Mouse (Mus musculus): Measurements from ENCODE around the gene Oas1d. TPM values are rescaled to one million over a fixed set of nuclear protein-coding genes. Genes with fewer than 3 reads are reported as not detected.
"Not testable (repeated sequence)": the region's sequence is repeated elsewhere in the genome, so short reads cannot be mapped to it uniquely, and the experiment has no call there.

The Oas1d gene
- total RNA-seq, 2 experiments from 2014 or later, result not detected

DNA sequence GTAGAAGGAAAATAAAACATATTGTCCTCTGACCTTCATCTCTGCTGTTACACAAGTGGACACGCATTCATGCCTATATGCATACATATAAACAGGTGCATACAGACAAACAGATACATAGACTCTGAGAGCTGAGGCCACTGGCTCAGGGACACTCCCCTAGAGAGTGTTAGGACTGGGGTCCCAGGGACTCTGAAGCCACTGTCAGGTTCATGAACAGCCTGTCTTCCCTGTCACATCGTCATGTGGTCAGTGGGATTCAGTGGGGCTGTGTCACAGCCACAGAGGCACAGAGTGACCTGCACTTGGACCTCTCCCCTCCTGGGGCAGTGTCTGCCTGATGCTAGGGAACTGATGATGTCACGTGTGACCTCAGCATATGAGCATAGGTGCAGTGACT is 6.0 kb downstream of the Oas1d start:
- Histone ChIP-seq H3K27ac (no peak overlapping the region), H3K4me3 (no peak overlapping the region)
- TF ChIP-seq CTCF (conservative IDR thresholded peaks at IDR 0.05), result no peak
- DNase-seq (ENCODE audit: low spot score in 2 of 2), result no peak

DNA sequence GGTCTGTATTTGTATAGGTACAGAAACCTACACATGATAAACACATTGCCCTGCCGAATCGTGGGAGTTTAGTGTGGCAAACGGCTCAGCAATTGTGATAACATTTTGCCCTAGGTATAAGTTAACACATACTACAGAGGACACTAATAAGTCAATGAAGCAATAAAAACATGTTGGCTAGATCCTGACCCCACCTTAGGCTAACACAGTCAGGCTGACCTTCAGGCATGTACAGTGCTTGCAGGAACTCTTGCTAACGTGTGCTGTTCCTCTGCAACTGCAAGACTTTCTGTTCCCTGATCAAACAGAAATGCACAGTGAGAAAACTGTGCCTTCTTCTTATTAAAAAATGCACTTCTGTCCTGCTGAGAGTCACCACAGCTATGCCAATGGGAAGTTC is 9.6 kb downstream of the Oas1d start:
- no peak for DNase-seq (ENCODE audit: low spot score in 2 of 2)
- no peak overlapping the region for H3K4me3 ChIP-seq
- H3K27ac ChIP-seq, result no peak overlapping the region
- TF ChIP-seq CTCF (conservative IDR thresholded peaks at IDR 0.05), result no peak

DNA sequence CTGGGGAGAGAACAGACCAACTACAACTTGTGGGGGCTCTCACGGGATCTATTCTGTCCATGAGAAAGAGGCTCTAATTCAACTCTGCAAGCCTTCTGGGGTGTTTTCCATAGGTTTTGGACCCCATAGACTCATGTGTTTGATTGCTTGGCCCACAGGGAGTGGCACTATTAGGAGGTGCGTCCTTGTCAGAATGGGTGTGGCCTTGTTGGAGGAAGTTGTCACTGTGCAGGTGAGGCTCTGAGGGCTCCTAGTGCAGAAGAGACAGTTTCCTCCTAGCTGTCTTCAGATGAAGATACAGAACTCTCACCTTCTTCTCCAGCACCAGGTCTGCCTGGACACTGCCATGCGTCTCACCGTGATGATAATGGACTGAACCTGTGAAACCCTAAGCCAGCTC is 10.2 kb downstream of the Oas1d start:
- not testable (repeated sequence) for DNase-seq (ENCODE audit: low spot score in 2 of 2); H3K27ac ChIP-seq; H3K4me3 ChIP-seq

DNA sequence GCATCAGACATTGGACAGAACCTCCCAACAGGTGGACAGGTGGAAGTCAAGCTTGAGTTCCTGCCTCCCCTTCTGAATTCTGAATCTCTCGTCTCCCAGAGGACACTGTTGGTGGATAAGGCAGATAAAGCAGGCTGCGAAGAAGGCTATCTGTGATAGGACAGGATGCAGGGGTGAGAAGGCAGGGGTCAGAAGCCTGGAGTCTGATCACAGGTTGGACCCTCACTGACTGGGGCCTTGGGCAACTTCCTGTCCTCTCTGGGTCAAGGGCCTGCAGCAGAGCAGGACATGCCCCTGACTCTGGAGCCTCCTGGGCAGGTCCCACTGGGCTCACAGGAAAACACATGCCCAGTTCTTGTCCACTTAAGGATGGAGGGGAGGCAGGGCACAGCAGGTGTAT is 12.0 kb downstream of the Oas1d start:
- H3K27ac ChIP-seq; H3K4me3 ChIP-seq; DNase-seq (ENCODE audit: low spot score in 2 of 2): not testable (repeated sequence)

DNA sequence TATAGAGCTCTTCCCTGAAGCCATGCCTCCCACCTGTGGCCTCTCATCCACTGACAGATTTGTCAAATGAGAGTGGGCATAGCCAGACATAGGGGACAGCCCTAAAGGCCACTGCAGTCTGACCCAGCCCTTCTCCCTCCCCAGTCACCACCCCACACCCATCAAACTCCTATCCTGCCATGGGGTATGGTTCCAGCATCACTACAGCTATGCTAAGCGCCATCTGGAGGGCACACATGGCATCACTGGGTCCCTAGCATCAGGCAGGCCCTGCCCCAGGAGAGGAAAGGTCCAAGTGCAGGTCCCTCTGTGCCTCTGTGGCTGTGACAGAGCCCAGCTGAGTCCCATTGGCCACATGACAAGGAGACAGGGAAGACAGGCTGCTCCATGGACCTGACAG is 12.7 kb downstream of the Oas1d start:
- no peak overlapping the region for H3K27ac ChIP-seq
- peak; percentile 72 for TF ChIP-seq CTCF (conservative IDR thresholded peaks at IDR 0.05)
- no peak for DNase-seq (ENCODE audit: low spot score in 2 of 2)
- H3K4me3 ChIP-seq, result no peak overlapping the region

DNA sequence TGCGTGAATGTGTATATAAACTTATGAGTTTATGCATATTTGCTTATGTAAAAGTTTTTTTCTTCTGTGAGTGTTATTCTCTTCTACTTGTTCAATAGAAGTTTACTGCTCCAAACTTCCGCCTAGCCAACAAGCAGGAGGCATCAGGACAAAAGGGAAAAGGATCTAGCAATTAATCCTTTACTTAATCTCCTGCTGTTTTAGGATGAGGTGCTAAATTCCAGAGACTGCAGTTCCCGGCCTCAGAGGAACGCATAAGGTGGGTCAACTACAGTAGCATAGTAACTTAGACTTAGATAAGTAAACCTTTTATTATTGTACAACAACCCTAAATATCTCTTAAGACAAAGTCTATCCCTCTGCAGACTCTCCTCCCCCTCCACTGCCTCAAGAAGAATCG is 19.6 kb downstream of the Oas1d start:
- H3K27ac ChIP-seq, result no peak overlapping the region
- DNase-seq (ENCODE audit: low spot score in 2 of 2), result no peak
- TF ChIP-seq CTCF (conservative IDR thresholded peaks at IDR 0.05), result no peak
- no peak overlapping the region for H3K4me3 ChIP-seq

DNA sequence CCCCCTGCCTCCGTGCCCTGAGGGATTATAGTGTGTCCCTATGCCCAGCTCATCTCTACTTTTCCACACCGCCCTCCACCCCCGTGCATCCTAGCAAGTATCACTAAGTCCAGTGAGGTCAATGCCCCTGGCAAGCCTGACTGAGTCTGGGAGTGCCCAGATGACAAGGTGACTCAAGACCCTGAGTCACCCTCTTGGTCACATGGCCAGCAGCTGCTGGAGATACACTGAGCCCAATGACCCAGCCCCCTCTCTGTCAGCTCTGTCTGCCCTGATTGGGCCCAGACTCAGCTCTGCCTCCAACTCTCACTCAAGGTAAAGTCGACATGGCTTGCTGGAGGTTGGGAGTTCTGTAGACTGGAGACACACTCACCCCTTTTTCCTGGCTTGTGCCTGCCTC is 23.5 kb downstream of the Oas1d start:
- TF ChIP-seq CTCF (conservative IDR thresholded peaks at IDR 0.05), result no peak
- DNase-seq (ENCODE audit: low spot score in 2 of 2), result no peak
- H3K4me3 ChIP-seq, result no peak overlapping the region
- no peak overlapping the region for H3K27ac ChIP-seq

DNA sequence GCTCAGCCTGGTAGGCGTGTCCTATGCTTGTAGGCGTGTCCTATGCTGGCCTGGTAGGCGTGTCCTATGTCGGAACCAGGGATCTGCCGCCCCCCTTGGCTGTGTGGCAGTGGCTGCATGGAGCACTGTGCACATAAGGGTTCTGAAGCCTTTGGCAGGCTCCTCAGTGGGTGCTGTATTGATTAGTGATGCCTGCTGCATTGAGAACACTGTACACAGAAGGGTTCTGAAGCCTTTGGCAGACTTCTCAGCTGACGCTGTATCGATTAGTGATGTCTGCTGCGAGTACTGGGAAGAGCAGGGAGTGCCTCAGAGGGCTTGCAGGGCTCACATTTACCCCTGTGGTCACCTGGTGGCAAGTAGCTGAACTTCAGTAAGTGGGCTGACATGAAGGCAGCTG is 24.2 kb downstream of the Oas1d start:
- Histone ChIP-seq H3K27ac (no peak overlapping the region), H3K4me3 (no peak overlapping the region)
- no peak for DNase-seq (ENCODE audit: low spot score in 2 of 2)
- peak; percentile 21 for TF ChIP-seq CTCF (conservative IDR thresholded peaks at IDR 0.05)

DNA sequence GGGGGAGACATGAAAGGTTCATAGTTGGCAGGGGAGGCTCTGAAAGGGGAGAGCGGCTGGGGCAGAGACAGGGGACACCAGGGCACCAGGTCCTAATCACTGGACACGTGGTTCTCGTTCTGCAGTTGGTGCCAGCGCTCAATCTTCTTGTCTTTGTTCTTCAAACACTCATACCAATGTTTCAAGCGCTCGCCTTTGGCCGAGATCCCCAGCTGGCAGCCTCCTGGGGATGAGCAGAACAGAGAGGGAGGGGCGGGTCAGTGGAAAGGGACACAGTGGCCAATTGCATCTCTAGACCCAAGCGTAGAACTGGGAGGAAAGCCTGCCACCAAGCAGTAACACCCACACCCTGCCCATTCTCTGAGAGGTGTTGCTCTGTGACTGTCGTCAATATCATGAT is 27.7 kb downstream of the Oas1d start:
- peak in 1 of 2 experiments; percentile 25 for DNase-seq (ENCODE audit: low spot score in 2 of 2)
- TF ChIP-seq CTCF (conservative IDR thresholded peaks at IDR 0.05), result no peak
- H3K4me3 ChIP-seq, result no peak overlapping the region
- H3K27ac ChIP-seq, result peak overlapping the region; percentile 0; the same call in 1 of the 2 replicates

DNA sequence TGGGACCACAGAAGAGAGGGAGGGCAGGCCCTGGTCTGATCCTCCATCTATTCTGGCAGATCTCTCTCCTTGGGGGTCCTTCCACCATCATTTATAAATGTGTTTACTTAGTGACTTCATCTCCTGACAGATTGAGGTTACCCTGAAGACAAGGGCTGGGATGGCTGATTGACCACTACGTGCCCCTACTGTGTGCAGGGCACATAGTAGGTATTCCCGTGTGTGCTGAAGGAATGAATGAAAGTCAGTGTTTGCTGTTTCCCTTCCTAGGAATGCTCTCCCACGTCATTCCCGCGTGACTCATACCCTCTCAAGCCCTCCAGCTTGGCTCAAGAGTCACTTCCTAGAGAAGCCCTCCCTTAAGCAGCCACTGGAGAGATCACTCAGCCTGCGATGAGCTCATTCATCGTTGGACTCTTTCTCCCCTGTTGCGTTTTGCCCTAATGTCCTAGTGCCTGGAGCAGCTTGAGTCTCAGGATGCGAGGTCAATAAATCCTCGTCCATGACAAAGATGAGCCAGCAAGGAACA is 38.0 kb downstream of the Oas1d start:
- H3K27ac ChIP-seq, result no peak overlapping the region
- no peak for DNase-seq (ENCODE audit: low spot score in 2 of 2)
- no peak for TF ChIP-seq CTCF (conservative IDR thresholded peaks at IDR 0.05)
- no peak overlapping the region for H3K4me3 ChIP-seq

DNA sequence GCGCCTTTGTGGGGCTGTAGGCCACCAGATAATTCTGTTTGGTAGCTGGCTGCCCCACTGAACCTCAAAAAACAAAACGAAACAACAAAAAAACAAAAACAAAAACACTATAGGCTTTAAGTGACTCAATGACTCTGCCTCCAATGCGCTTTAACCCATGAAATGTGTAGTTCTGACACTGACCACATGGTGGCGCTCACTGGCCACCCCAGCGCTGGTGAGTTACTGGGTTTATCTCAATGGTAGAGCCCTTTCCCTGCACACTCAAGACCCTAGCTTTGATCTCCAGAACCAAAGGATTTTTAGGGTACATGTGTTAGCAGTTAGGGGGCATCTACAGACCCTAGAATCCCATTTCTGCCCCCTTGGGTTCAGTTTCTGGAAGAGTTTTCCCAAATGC is 39.6 kb downstream of the Oas1d start:
- TF ChIP-seq CTCF (conservative IDR thresholded peaks at IDR 0.05), result peak; percentile 90
- Histone ChIP-seq H3K27ac (no peak overlapping the region), H3K4me3 (no peak overlapping the region)
- peak in 1 of 2 experiments; percentile 71 for DNase-seq (ENCODE audit: low spot score in 2 of 2)

DNA sequence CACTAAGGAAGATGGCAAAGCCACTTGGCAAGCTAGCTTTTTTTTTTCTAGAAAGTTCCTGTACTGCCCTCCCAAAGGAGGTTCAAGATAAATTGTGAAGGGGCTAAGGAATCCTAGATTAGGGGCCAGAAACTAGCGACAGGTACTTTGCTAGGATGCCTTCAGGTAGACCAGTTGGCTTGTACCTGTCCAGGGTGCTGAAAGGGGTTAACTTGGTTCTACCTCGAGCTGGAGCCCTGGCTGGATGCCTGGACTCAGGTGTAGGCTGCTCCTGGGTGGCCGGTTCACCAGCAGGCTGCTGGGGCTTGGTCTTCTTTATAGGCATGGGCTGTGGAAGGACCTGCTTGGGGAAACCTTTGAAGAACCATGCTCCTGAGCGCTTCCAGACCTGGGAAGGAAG is 46.7 kb downstream of the Oas1d start:
- Histone ChIP-seq H3K27ac (no peak overlapping the region), H3K4me3 (no peak overlapping the region)
- no peak for DNase-seq (ENCODE audit: low spot score in 2 of 2)
- no peak for TF ChIP-seq CTCF (conservative IDR thresholded peaks at IDR 0.05)

DNA sequence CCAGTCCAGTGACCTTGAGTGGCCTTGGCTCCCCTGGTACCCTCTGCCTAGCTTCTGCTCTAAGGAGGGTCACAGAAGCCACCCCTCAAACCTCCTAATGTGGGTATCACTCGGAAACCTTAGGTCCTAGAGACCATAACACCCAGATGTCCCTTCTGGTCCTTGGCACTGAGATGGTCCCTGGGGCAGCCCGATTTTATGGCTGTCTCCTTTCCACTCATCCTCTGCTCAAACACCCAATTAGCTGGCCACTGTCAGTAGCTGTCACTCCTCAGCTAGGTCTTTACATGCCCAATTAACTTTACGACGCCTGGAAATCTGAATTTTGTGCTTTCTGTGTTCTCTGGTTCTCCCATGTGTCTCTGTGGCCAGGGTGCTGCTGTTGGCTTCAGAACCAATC is 51.8 kb downstream of the Oas1d start:
- TF ChIP-seq CTCF (conservative IDR thresholded peaks at IDR 0.05), result no peak
- DNase-seq (ENCODE audit: low spot score in 2 of 2), result no peak
- peak overlapping the region; percentile 37; the same call in 1 of the 2 replicates for H3K27ac ChIP-seq
- H3K4me3 ChIP-seq, result no peak overlapping the region

DNA sequence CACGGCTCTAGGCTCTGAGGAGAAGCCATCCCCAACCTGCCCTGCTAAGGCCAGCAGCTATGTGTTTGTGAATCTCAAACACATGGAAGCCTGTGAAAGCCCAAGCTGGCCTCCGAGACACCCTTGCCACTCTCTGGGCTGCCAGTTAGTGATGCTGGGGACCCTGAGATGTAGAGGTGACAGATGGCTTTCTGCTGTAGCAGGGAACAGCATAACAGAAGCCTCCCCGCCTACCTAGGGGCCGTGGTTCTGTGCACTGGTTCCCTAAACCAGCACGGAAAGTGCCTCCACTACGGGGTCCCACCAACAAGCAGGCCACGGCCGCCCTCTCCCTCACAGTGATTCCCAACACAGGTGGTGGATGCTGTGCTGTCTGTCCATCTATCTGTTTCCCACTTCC is 52.6 kb downstream of the Oas1d start:
- TF ChIP-seq CTCF (conservative IDR thresholded peaks at IDR 0.05), result no peak
- peak in 1 of 2 experiments; percentile 34 for DNase-seq (ENCODE audit: low spot score in 2 of 2)
- Histone ChIP-seq H3K27ac (peak overlapping the region; percentile 37), H3K4me3 (no peak overlapping the region)
